Mouse (Mus musculus) MN1 (cell line): ENCODE results near the gene Umodl1.
A peak's percentile ranks its signal among the peaks of the same experiment; 100 is the strongest.

Experiments
- DNase-seq: peaks from one replicate; pipeline ENCODE4 v3.0.0-alpha.2; 2016; ENCODE audit warnings: low spot score

Gene Umodl1

GRCm38 (mm10) chr17:30996296-30996695, 41.9 kb downstream of the Umodl1 start:
- no peak for DNase-seq

- DNase-seq, result no peak
Observed at GRCm38 (mm10) chr17:31000897-31001296, 46.5 kb downstream of the Umodl1 start.

- no peak for DNase-seq
Observed at GRCm38 (mm10) chr17:31002613-31003012, 48.2 kb downstream of the Umodl1 start.

- no peak for DNase-seq
Observed at GRCm38 (mm10) chr17:31005284-31005683, 50.8 kb downstream of the Umodl1 start.

GRCm38 (mm10) chr17:31007357-31007756, 52.9 kb downstream of the Umodl1 start:
- DNase-seq, result no peak

- no peak for DNase-seq
Observed at GRCm38 (mm10) chr17:31008416-31008815, 54.0 kb downstream of the Umodl1 start.

GRCm38 (mm10) chr17:31011551-31012394, 57.3 kb downstream of the Umodl1 start:
- peak; percentile 21 for DNase-seq

GRCm38 (mm10) chr17:31018267-31018666, 63.8 kb downstream of the Umodl1 start:
- DNase-seq, result no peak

- no peak for DNase-seq
Observed at GRCm38 (mm10) chr17:31019505-31019904, 65.1 kb downstream of the Umodl1 start.

GRCm38 (mm10) chr17:31020078-31020477, 65.6 kb downstream of the Umodl1 start:
- DNase-seq, result no peak

- DNase-seq, result no peak
Observed at GRCm38 (mm10) chr17:31021276-31021675, 66.8 kb downstream of the Umodl1 start.

- DNase-seq, result no peak
Observed at GRCm38 (mm10) chr17:31024125-31024781, 69.8 kb downstream of the Umodl1 start.

- DNase-seq, result no peak
Observed at GRCm38 (mm10) chr17:31024782-31025125, 70.3 kb downstream of the Umodl1 start.

GRCm38 (mm10) chr17:31026986-31027385, 72.5 kb downstream of the Umodl1 start:
- no peak for DNase-seq

GRCm38 (mm10) chr17:31027723-31028122, 73.3 kb downstream of the Umodl1 start:
- no peak for DNase-seq

GRCm38 (mm10) chr17:31028821-31029370, 74.5 kb downstream of the Umodl1 start:
- no peak for DNase-seq

- no peak for DNase-seq
Observed at GRCm38 (mm10) chr17:31029407-31029806, 75.0 kb downstream of the Umodl1 start.

- DNase-seq, result no peak
Observed at GRCm38 (mm10) chr17:31032341-31032740, 77.9 kb downstream of the Umodl1 start.

GRCm38 (mm10) chr17:31033251-31033650, 78.8 kb downstream of the Umodl1 start:
- no peak for DNase-seq

GRCm38 (mm10) chr17:31034165-31034564, 79.7 kb downstream of the Umodl1 start:
- no peak for DNase-seq

GRCm38 (mm10) chr17:31034674-31035356, 80.4 kb downstream of the Umodl1 start:
- no peak for DNase-seq

- DNase-seq, result no peak
Observed at GRCm38 (mm10) chr17:31036168-31036876, 81.9 kb downstream of the Umodl1 start.
